Mouse (Mus musculus): ENCODE results near the gene Arhgef39. TPM values are rescaled to one million over a fixed set of nuclear protein-coding genes. Genes with fewer than 3 reads are reported as not detected.

Gene Arhgef39
- polyA plus RNA-seq, 1 experiment from 2014 or later, result 43.7 TPM

- 88% methylated on average over 5 of the region's 6 CpGs for WGBS
- no peaks in the 10 kb centered on the region for H3K27me3 ChIP-seq (ENCODE audit: control insufficient read depth, insufficient read depth, low read length)
Observed at GRCm38 (mm10) chr4:43476604-43477003, 22.9 kb downstream of the Arhgef39 start.

GRCm38 (mm10) chr4:43473636-43474035 lies 25.9 kb downstream of the Arhgef39 start:
- 79% methylated on average over 1 of the region's 1 CpGs for WGBS
- no peak for ATAC-seq (replicated peaks; ENCODE audit: insufficient number of reproducible peaks, low FRiP score, low TSS enrichment, low read depth)
- H3K9me3 ChIP-seq (replicated peaks; ENCODE audit: control insufficient read depth, low read length), result no peaks in the 10 kb centered on the region

More at GRCm38 (mm10) chr4:43476604-43477003, 22.9 kb downstream of the Arhgef39 start:
- no peaks in the 10 kb centered on the region for H3K4me1 ChIP-seq (ENCODE audit: control insufficient read depth, insufficient read depth, low read length)
- DNase-seq (ENCODE audit: low spot score), result no peak
- no peak for ATAC-seq (replicated peaks; ENCODE audit: insufficient number of reproducible peaks, low FRiP score, low TSS enrichment, low read depth)
- no peak overlapping the region for H3K9ac ChIP-seq (replicated peaks; ENCODE audit: low read length)
- no peak overlapping the region for H3K27ac ChIP-seq (replicated peaks; ENCODE audit: low read depth, low read length)
- no peaks in the 10 kb centered on the region for H3K9me3 ChIP-seq (replicated peaks; ENCODE audit: control insufficient read depth, low read length)
- H3K36me3 ChIP-seq (replicated peaks; ENCODE audit: control insufficient read depth, insufficient read depth, low read depth, low read length), result no peaks in the 10 kb centered on the region
- no peak overlapping the region for H3K4me2 ChIP-seq (ENCODE audit: low read depth, low read length)
- H3K4me3 ChIP-seq (ENCODE audit: low read depth, low read length), result no peak overlapping the region

GRCm38 (mm10) chr4:43470301-43470700 lies 29.2 kb downstream of the Arhgef39 start:
- ATAC-seq (replicated peaks; ENCODE audit: insufficient number of reproducible peaks, low FRiP score, low TSS enrichment, low read depth) (no peak), DNase-seq (ENCODE audit: low spot score) (no peak)
- Histone ChIP-seq H3K4me1 (ENCODE audit: control insufficient read depth, insufficient read depth, low read length) (no peaks in the 10 kb centered on the region), H3K27me3 (ENCODE audit: control insufficient read depth, insufficient read depth, low read length) (no peaks in the 10 kb centered on the region), H3K27ac (replicated peaks; ENCODE audit: low read depth, low read length) (no peak overlapping the region), H3K36me3 (replicated peaks; ENCODE audit: control insufficient read depth, insufficient read depth, low read depth, low read length) (no peaks in the 10 kb centered on the region), H3K4me3 (ENCODE audit: low read depth, low read length) (no peak overlapping the region), H3K9me3 (replicated peaks; ENCODE audit: control insufficient read depth, low read length) (no peaks in the 10 kb centered on the region), H3K4me2 (ENCODE audit: low read depth, low read length) (no peak overlapping the region), H3K9ac (replicated peaks; ENCODE audit: low read length) (no peak overlapping the region)
- WGBS, result 89% methylated on average over 10 of the region's 10 CpGs

More at GRCm38 (mm10) chr4:43473636-43474035, 25.9 kb downstream of the Arhgef39 start:
- Histone ChIP-seq H3K4me2 (ENCODE audit: low read depth, low read length) (no peak overlapping the region), H3K36me3 (replicated peaks; ENCODE audit: control insufficient read depth, insufficient read depth, low read depth, low read length) (no peaks in the 10 kb centered on the region), H3K9ac (replicated peaks; ENCODE audit: low read length) (no peak overlapping the region), H3K4me3 (ENCODE audit: low read depth, low read length) (no peak overlapping the region), H3K27me3 (ENCODE audit: control insufficient read depth, insufficient read depth, low read length) (no peaks in the 10 kb centered on the region), H3K4me1 (ENCODE audit: control insufficient read depth, insufficient read depth, low read length) (no peaks in the 10 kb centered on the region), H3K27ac (replicated peaks; ENCODE audit: low read depth, low read length) (no peak overlapping the region)
- DNase-seq (ENCODE audit: low spot score), result no peak

GRCm38 (mm10) chr4:43466872-43467271 lies 32.6 kb downstream of the Arhgef39 start:
- Histone ChIP-seq H3K27ac (replicated peaks; ENCODE audit: low read depth, low read length) (no peak overlapping the region), H3K27me3 (ENCODE audit: control insufficient read depth, insufficient read depth, low read length) (no peaks in the 10 kb centered on the region), H3K4me1 (ENCODE audit: control insufficient read depth, insufficient read depth, low read length) (no peaks in the 10 kb centered on the region), H3K9me3 (replicated peaks; ENCODE audit: control insufficient read depth, low read length) (no peaks in the 10 kb centered on the region), H3K4me3 (ENCODE audit: low read depth, low read length) (no peak overlapping the region), H3K9ac (replicated peaks; ENCODE audit: low read length) (no peak overlapping the region), H3K36me3 (replicated peaks; ENCODE audit: control insufficient read depth, insufficient read depth, low read depth, low read length) (no peaks in the 10 kb centered on the region), H3K4me2 (ENCODE audit: low read depth, low read length) (no peak overlapping the region)
- DNase-seq (ENCODE audit: low spot score), result no peak
- ATAC-seq (replicated peaks; ENCODE audit: insufficient number of reproducible peaks, low FRiP score, low TSS enrichment, low read depth), result no peak
- 87% methylated on average over 7 of the region's 7 CpGs for WGBS

- Histone ChIP-seq H3K4me2 (ENCODE audit: low read depth, low read length) (no peak overlapping the region), H3K27me3 (ENCODE audit: control insufficient read depth, insufficient read depth, low read length) (no peaks in the 10 kb centered on the region), H3K9me3 (replicated peaks; ENCODE audit: control insufficient read depth, low read length) (no peaks in the 10 kb centered on the region), H3K9ac (replicated peaks; ENCODE audit: low read length) (no peak overlapping the region), H3K36me3 (replicated peaks; ENCODE audit: control insufficient read depth, insufficient read depth, low read depth, low read length) (no peaks in the 10 kb centered on the region), H3K4me3 (ENCODE audit: low read depth, low read length) (no peak overlapping the region), H3K4me1 (ENCODE audit: control insufficient read depth, insufficient read depth, low read length) (no peaks in the 10 kb centered on the region), H3K27ac (replicated peaks; ENCODE audit: low read depth, low read length) (no peak overlapping the region)
- no peak for ATAC-seq (replicated peaks; ENCODE audit: insufficient number of reproducible peaks, low FRiP score, low TSS enrichment, low read depth)
- no peak for DNase-seq (ENCODE audit: low spot score)
- 90% methylated on average over 6 of the region's 6 CpGs for WGBS
Observed at GRCm38 (mm10) chr4:43465935-43466334, 33.6 kb downstream of the Arhgef39 start.

- no peak overlapping the region for H3K4me2 ChIP-seq (ENCODE audit: low read depth, low read length)
- H3K4me3 ChIP-seq (ENCODE audit: low read depth, low read length), result no peak overlapping the region
- no peak for ATAC-seq (replicated peaks; ENCODE audit: insufficient number of reproducible peaks, low FRiP score, low TSS enrichment, low read depth)
- no peaks in the 10 kb centered on the region for H3K9me3 ChIP-seq (replicated peaks; ENCODE audit: control insufficient read depth, low read length)
- no peaks in the 10 kb centered on the region for H3K36me3 ChIP-seq (replicated peaks; ENCODE audit: control insufficient read depth, insufficient read depth, low read depth, low read length)
- no peak overlapping the region for H3K27ac ChIP-seq (replicated peaks; ENCODE audit: low read depth, low read length)
- no peak overlapping the region for H3K9ac ChIP-seq (replicated peaks; ENCODE audit: low read length)
- H3K27me3 ChIP-seq (ENCODE audit: control insufficient read depth, insufficient read depth, low read length), result no peaks in the 10 kb centered on the region
- 95% methylated on average over 5 of the region's 5 CpGs for WGBS
- DNase-seq (ENCODE audit: low spot score), result no peak
- H3K4me1 ChIP-seq (ENCODE audit: control insufficient read depth, insufficient read depth, low read length), result no peaks in the 10 kb centered on the region
Observed at GRCm38 (mm10) chr4:43463102-43463501, 36.4 kb downstream of the Arhgef39 start.

- 17% methylated on average over 8 of the region's 8 CpGs for WGBS
- Histone ChIP-seq H3K4me1 (ENCODE audit: control insufficient read depth, insufficient read depth, low read length) (no peaks in the 10 kb centered on the region; the same call in 1 of the 2 replicates), H3K27me3 (ENCODE audit: control insufficient read depth, insufficient read depth, low read length) (peaks cover 6% of the 10 kb centered on the region; the same call in 1 of the 2 replicates), H3K9me3 (replicated peaks; ENCODE audit: control insufficient read depth, low read length) (no peaks in the 10 kb centered on the region), H3K4me2 (ENCODE audit: low read depth, low read length) (no peak overlapping the region), H3K4me3 (ENCODE audit: low read depth, low read length) (no peak overlapping the region), H3K36me3 (replicated peaks; ENCODE audit: control insufficient read depth, insufficient read depth, low read depth, low read length) (no peaks in the 10 kb centered on the region), H3K9ac (replicated peaks; ENCODE audit: low read length) (no peak overlapping the region), H3K27ac (replicated peaks; ENCODE audit: low read depth, low read length) (no peak overlapping the region)
- DNase-seq (ENCODE audit: low spot score), result no peak
- no peak for ATAC-seq (replicated peaks; ENCODE audit: insufficient number of reproducible peaks, low FRiP score, low TSS enrichment, low read depth)
Observed at GRCm38 (mm10) chr4:43457124-43457523, 42.4 kb downstream of the Arhgef39 start.

- DNase-seq (ENCODE audit: low spot score) (no peak), ATAC-seq (replicated peaks; ENCODE audit: insufficient number of reproducible peaks, low FRiP score, low TSS enrichment, low read depth) (no peak)
- Histone ChIP-seq H3K27ac (replicated peaks; ENCODE audit: low read depth, low read length) (no peak overlapping the region), H3K4me2 (ENCODE audit: low read depth, low read length) (no peak overlapping the region), H3K9me3 (replicated peaks; ENCODE audit: control insufficient read depth, low read length) (no peaks in the 10 kb centered on the region), H3K4me3 (ENCODE audit: low read depth, low read length) (no peak overlapping the region), H3K27me3 (ENCODE audit: control insufficient read depth, insufficient read depth, low read length) (peaks cover 6% of the 10 kb centered on the region; the same call in 1 of the 2 replicates), H3K4me1 (ENCODE audit: control insufficient read depth, insufficient read depth, low read length) (no peaks in the 10 kb centered on the region; the same call in 1 of the 2 replicates), H3K9ac (replicated peaks; ENCODE audit: low read length) (no peak overlapping the region), H3K36me3 (replicated peaks; ENCODE audit: control insufficient read depth, insufficient read depth, low read depth, low read length) (no peaks in the 10 kb centered on the region)
- 25% methylated on average over 4 of the region's 4 CpGs for WGBS
Observed at GRCm38 (mm10) chr4:43456470-43456869, 43.0 kb downstream of the Arhgef39 start.

Measured in embryonic facial prominence, embryonic 11.5 days (tissue).